Mouse (Mus musculus): ENCODE data around the gene Ddx23.

Gene Ddx23

DNA sequence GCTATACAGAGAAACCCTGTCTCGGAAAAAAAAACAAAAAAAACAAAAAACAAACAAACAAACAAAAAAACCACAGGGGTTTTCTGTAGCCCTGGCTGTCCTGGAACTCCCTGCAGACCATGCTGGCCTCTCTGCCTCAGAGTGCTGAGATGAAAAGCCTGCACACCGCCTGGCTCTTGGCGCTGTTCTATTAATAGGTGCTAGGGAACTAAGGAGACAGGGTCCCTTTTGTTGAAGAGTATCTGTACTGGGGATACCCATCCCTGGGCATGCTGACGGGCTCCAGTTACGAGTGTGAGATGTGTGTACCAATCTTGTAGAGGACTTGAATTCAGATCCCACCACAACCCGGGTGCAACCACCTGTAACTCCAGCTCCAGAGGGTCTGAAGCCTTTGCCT, 46.9 kb downstream of the Ddx23 start:
- in situ Hi-C loops (cut with MboI; ENCODE audit: low pct_unique_long_range_greater_than_20kb in 1 of 2, low sequenced_read_pairs in 2 of 2, unreplicated experiment in 1 of 2): loop anchor here (5.0 kb wide), 1 partner anchor 43 kb away; the partner anchor contains the start of genes 4930415O20Rik (in 2 of the 2) and Ccnt1 (in 2 of the 2)

DNA sequence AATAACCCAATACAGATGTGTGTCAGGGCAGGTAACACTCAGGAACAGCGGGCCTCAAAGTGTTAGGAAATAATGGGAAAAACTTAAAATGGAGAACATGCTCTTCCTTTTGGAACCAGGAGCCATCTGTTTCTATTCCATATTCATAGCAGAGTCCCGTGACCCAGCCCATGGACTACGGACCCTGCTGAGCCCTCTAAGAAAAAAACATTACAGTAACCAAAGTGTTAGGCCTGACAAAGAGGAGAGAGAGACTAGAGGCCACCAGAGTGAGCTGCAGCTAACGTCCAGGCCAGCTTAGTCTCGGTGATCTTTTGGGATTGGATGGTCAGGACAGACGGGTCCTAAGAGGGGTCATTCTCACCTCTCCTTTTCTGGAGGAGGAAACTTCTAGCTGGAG, 47.7 kb downstream of the Ddx23 start:
- in situ Hi-C loops (cut with MboI; ENCODE audit: low pct_unique_long_range_greater_than_20kb in 1 of 2, low sequenced_read_pairs in 2 of 2, unreplicated experiment in 1 of 2): loop anchor here (5.0 kb wide), 1 partner anchor 43 kb away; the partner anchor contains the start of genes 4930415O20Rik (in 2 of the 2) and Ccnt1 (in 2 of the 2)

DNA sequence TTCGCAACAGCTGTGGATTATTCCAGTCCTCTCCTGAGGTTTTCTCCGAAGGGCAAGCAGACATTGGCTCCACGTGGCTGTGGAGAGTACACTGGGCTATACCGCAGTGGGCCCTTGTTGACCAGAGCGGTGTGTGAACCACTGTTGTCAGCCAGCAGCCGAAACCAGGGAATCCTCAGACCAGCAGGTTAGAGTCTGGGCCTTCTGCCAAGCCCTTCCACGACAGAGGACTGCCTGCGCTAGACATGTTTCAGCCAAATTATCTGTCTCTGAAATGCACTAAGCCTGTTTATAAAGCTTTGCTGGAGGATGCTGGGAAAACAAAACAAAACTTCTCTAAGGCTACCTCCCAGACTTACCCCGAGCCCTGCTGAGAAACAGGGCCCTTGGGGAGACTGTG, 48.1 kb downstream of the Ddx23 start:
- in situ Hi-C loops (cut with MboI; ENCODE audit: low pct_unique_long_range_greater_than_20kb in 1 of 2, low sequenced_read_pairs in 2 of 2, unreplicated experiment in 1 of 2): no loop called here

DNA sequence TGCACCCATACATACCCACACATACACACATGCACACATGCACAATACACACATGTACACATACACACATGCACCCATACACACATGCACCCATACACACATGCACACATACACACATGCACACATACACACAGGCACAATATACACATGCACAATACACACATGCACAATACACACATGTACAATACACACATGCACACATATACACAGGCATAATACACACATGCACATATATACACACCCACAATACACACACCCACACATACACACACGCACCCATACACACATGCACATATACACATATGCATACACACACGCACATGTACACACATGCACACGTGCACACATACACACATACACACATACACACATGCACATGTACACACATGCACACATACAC, 50.5 kb downstream of the Ddx23 start:
- in situ Hi-C loops (cut with MboI; ENCODE audit: low pct_unique_long_range_greater_than_20kb in 1 of 2, low sequenced_read_pairs in 2 of 2, unreplicated experiment in 1 of 2): no loop called here

DNA sequence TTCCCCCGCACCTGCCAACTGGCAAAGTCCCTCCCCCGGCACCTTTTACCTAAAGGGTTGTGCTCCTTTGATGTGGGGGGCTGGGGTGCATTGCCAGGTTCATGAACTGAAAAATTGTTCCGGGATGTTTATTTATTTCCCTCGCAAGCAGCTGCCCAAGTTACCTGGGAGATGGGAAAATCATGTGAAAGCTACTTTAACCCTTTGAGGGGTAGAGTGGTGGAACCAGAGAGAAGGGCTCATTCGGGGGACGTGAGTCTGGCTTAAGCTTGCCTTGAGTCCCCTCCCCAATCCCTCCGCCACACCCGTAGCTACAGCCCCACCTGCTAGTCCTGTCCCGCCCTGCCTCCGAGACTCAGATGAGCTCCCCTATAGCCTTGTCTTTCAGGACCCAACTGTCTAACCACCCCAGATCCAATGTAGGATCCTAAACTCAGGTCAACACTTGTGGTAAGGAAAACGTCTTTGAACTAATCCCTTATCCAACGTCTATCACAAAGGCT, 52.5 kb downstream of the Ddx23 start:
- in situ Hi-C loops (cut with MboI; ENCODE audit: low pct_unique_long_range_greater_than_20kb in 1 of 2, low sequenced_read_pairs in 2 of 2, unreplicated experiment in 1 of 2): no loop called here

DNA sequence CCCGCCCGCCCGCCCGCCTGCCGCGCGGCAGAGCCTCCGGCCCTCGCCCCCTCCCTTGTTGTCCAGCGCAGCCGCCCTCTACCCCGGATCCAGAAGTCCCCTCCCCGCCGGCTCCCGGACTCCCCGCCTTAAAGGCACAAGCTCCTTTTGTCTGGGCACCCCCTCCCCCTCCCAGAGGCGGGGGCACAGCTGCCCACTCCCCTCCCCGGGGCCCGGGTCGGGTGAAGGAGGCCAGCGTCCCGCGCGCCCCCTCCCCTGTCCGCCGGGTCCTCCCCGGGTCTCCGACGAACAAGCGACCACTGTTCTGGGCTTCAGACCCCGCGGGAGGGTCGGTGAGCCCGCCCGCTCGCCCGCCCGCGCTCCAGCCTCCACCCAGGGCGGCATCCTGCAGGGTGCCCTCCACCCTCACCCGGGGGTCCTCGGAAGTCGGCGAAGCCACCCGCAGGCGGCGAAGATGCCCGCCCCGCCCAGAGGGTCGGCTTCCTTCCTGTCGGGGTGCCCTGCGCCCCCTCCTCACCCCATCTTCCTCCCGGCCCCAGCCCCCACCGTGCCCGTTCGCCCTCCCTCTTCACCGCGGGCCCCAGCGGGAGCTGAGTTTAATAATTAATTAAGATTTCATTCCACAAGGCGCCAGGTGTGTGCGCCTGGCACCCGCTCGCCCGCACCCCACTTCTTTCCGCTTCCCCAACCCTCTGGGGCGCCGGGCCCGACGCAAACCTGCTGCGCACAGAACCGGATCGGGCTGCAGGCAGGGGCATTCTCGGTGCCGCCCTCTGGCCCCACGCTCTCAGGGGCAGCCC, 53.2 kb downstream of the Ddx23 start, which contains the start of gene Adcy6:
Adcy6 (minus strand) TSS at position 746 of the 800 bp plus-strand sequence.
- in situ Hi-C loops (cut with MboI; ENCODE audit: low pct_unique_long_range_greater_than_20kb in 1 of 2, low sequenced_read_pairs in 2 of 2, unreplicated experiment in 1 of 2): no loop called here

DNA sequence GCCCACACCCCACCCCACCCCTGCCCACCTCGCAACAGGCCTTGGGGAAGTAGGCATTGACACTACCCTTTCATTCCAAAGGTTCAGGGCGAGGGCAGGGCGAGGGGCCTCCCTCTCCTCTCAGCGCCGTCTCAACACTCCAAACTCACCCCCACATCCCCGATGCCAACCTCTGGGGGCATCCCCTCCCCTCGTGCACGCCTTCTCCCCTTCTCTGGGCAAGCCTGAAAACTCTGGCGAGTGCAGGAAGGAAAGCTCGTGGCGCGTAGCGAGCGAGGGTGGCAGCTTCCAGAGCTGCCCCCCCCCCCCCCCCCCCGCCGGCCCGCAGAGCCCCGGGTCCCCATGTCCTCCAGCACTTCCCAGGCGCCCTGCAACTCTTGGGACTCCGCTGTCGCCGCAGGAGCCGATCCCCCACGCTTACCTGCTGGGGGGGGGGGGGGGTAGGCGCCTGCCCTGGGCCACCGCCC, 53.9 kb downstream of the Ddx23 start:
- in situ Hi-C loops (cut with MboI; ENCODE audit: low pct_unique_long_range_greater_than_20kb in 1 of 2, low sequenced_read_pairs in 2 of 2, unreplicated experiment in 1 of 2): no loop called here

DNA sequence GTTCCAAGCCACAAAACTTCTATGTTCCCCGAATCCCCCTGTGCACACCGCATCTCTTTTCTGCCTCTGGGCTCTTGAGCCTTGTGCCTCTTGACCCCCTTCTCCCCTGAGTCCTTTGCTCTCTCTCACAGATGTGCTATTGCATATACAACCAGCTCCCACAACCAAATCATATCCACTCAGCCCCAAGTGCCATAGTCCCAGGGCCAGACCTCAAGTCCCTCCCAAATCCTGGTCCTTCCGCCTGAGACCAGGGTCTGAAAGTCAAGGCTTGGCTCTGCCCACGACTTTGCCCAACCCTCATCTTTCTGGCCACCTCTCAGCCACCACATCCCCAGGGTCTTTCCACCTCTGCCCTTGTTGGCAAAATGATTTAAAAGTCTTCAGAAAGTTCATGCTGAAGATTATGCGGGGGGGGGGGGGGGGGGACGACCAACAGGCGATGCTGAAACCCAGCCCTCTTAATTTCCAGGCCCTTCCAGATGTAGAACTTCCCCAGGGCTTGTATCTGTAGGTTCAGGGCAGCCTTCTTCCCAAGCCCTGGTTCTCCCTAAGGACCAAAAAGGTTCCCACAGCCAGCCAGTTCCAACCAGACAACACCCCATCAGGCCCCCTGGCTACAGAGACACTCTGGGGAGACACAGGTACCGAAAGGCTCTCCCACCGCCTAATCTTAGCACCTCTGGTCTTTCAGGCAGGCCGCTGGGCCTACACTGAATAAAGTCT, 54.5 kb downstream of the Ddx23 start:
- in situ Hi-C loops (cut with MboI; ENCODE audit: low pct_unique_long_range_greater_than_20kb in 1 of 2, low sequenced_read_pairs in 2 of 2, unreplicated experiment in 1 of 2): no loop called here

DNA sequence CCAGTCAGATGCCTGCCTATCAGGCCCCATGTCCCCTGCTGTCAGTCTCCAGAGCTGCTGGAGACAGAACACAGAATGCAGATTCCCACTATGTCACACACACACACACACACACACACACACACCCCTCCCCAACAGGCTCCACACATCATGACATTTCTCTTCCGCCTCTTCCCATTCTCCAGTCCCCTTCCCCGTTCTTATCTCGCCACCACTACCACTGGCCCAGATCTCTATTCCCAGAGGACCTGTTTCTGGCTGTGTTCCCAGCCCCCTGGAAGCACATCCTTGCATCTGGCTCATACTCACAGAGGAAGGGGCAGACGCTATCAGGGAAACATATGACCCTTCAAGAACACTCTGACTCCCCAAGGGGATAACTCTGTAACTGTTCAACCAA, 55.1 kb downstream of the Ddx23 start:
- in situ Hi-C loops (cut with MboI; ENCODE audit: low pct_unique_long_range_greater_than_20kb in 1 of 2, low sequenced_read_pairs in 2 of 2, unreplicated experiment in 1 of 2): no loop called here

DNA sequence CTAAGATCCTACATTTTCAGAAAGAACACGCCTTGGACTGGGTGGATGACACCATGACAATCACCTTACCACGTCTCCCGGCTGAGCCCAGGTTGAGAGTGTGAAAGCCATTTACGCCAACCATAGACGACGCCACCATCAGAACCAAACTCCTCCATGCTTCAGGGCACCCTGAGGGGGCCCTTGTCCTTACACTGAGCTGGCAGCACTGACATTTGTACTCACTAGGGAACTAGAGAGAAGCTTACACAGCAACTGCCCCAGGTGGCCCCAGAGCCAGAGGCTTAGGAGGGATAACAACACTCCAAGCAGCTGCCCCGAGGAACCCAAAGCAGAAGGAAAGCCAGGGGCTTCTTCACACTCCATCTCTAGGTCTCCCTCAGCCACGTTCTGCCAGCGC, 56.0 kb downstream of the Ddx23 start:
- in situ Hi-C loops (cut with MboI; ENCODE audit: low pct_unique_long_range_greater_than_20kb in 1 of 2, low sequenced_read_pairs in 2 of 2, unreplicated experiment in 1 of 2): no loop called here

DNA sequence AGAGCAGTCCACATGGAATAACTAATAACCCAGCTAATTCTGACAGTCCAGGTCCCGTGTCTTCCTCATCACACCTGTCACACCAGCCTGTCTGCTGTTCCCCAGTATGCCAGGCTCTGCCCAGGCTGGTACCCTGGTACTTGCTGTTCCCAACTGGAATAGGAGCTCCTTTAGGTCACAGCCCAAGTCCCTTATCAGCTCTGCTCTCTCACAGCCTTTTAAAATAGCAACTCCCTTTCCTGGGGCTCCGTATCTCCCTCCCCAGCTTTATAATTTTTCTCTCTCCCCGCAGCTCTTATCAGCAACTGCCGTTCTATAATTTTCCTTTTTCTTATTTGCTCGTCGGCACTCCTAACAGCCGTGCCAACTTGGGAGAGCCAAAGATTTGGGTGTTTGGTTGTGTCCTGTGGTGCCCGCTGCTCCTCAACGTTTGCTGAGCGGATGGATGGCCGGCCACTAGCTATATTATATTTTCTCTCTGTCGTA, 56.6 kb downstream of the Ddx23 start:
- in situ Hi-C loops (cut with MboI; ENCODE audit: low pct_unique_long_range_greater_than_20kb in 1 of 2, low sequenced_read_pairs in 2 of 2, unreplicated experiment in 1 of 2): no loop called here

DNA sequence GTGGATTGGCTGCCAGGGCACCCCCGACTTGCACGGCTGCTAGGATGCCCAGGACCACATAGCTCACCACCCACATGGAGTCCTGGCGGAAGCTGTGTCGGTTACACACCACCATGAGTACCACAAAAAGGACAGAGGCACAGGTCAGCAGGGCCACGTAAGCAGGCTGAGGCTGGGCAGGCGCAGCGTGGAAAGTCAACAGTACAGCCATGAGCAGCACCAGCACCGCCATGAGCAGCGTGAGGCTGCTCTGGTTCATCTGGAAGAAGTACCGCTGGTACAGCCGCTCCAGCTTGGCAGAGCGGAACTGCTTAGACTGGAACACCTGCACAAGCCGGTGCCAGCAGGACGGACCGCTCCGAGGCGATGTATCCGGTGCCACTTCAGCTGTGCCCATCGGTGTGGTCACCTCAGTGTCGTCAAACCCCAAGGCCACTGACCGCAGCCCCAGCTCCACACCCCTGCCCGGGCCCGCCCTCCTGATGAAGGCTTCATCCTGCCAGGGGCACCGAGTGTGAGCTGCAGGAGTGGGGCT, 58.6 kb downstream of the Ddx23 start:
- in situ Hi-C loops (cut with MboI; ENCODE audit: low pct_unique_long_range_greater_than_20kb in 1 of 2, low sequenced_read_pairs in 2 of 2, unreplicated experiment in 1 of 2): no loop called here

DNA sequence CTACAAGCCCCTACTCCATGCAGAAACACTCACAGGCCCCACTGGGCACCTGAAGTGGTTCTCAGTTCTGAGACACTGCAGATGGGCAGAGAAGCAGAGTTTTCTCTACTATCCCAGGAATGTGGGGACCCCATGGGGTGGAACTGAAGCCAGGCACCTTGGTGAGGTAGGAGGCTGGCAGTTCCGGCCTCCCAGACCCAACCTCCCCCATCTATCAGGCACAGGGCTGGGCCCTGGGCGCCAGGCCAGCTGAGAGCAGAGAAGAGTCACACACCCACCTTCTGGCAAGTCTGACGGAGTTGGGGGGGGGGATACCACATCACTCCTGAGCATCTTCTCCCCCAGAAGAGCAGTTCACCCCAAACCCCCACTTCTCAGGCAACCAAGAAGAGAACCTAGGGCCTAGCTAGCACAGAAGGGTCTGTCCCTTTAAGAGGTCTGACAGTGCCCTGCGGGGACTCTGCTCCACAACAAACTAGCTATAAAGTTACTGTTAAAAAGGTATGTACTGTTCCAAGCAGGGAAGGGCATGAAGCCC, 59.7 kb downstream of the Ddx23 start:
- in situ Hi-C loops (cut with MboI; ENCODE audit: low pct_unique_long_range_greater_than_20kb in 1 of 2, low sequenced_read_pairs in 2 of 2, unreplicated experiment in 1 of 2): no loop called here

DNA sequence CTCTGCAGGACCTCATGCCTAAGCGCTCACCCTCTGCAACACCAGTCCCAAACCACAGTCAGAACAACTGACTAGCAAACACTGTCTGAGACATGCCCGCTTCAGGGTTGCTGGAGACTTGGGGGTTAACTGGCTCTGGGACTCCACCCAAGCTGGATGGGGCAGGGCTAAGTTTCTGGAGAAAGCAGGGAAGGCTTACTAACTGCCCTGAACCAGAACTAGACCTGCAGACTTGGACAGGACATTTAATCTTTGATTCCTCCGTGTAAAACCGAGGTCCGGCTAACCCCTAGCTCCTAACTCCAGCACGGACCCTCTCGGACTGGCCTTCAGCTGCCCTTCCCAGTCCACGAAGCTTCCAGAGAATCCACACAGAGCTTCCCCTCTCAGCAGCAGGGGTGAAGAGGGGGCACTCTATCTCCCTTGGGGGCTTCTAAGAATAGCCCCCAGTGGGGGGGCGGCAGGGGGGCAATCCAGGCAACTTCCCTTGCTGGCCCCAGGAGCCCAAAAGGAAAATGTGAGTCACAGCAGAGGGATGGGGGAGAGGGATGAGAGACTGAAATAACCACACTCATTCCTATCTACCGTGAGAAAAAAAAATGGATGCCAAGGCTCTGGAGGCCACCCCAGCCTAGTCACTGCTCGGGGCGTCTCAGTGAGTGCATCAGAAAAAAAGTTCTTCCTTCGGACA, 60.4 kb downstream of the Ddx23 start:
- in situ Hi-C loops (cut with MboI; ENCODE audit: low pct_unique_long_range_greater_than_20kb in 1 of 2, low sequenced_read_pairs in 2 of 2, unreplicated experiment in 1 of 2): no loop called here

DNA sequence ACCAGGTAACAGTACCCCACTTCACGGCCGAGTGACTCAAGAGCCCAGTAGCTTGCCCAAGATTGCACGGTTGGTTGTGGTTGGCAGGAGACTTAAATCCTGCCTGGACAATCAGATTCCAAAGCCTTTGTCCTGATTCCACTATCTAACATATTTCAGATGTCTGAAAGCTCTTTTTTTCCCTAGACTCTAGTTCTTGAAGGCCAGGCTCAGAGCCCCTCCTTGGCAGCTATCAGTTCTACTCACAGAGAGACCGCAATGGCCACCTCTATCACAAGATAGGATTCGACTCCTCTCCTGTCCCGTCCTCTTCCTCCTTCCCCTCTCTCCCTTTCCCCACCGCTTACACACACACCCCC, 60.9 kb downstream of the Ddx23 start:
- in situ Hi-C loops (cut with MboI; ENCODE audit: low pct_unique_long_range_greater_than_20kb in 1 of 2, low sequenced_read_pairs in 2 of 2, unreplicated experiment in 1 of 2): no loop called here

DNA sequence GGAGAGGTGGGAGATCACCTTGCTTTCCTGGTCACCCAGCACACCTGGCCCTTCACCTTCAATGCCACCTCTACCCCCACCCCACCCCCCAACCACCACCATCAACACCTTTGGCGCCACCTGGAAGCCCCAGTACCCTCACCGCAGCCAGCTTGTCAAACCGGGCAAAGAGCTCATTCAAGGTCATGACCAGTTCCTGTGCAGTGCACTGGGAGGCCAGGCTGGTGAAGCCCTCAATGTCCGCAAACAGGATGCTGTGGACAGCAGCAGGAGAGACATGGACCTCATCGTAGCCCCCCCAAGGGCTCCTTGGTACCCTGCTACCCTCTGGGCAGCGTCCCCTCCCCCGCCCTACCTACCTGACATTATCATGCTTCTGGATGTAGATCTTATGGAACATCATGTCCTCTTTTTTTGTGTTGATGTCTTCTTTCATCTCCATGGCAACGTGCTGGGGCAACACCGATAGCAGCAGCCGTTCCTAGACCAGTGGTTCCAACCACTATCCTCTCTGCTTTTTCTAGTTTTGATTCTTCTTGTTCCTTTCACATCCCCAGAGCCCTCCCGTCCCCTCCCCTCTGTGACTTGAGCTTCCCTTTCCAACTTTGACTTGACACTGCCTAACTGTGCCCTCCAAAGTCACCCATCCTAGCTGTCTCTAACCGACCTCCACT, 62.5 kb downstream of the Ddx23 start:
- in situ Hi-C loops (cut with MboI; ENCODE audit: low pct_unique_long_range_greater_than_20kb in 1 of 2, low sequenced_read_pairs in 2 of 2, unreplicated experiment in 1 of 2): no loop called here

DNA sequence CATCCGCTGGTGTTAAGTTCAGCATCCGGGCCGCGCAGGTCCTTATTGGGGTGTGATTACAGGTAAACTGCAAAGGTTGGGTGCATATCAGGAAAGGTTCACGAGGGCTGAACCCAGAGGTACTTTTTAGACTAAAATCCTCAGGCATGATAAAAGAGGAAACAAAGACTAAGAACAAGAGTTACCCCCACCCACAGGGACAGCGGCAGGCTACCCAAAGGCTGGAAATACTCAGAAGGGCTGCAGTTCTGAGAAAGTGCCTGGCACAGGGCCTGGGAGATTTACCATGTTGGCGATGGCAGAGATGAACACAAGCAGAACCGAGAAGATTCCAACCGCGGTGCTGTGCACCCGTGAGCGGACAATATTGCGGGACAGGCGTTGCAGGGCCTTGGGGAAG, 66.1 kb downstream of the Ddx23 start:
- in situ Hi-C loops (cut with MboI; ENCODE audit: low pct_unique_long_range_greater_than_20kb in 1 of 2, low sequenced_read_pairs in 2 of 2, unreplicated experiment in 1 of 2): no loop called here

All from mouse embryonic stem cell (cell line).